Mouse (Mus musculus) C2C12 (cell line): Measurements from ENCODE around the gene Nxn. TPM values are rescaled to one million over a fixed set of nuclear protein-coding genes. Genes with fewer than 3 reads are reported as not detected.

Experiments used
- H3K27me3 ChIP-seq: one replicate; pipeline ENCODE4 v1.6.1; 2011; ENCODE audit not compliant: control insufficient read depth, insufficient read depth, insufficient read length
- H3K36me3 ChIP-seq: one replicate; pipeline ENCODE4 v1.6.1; 2011; ENCODE audit not compliant: control insufficient read depth, insufficient read depth
- H3K4me3 ChIP-seq: one replicate; pipeline ENCODE4 v1.5.1; 2011; ENCODE audit warnings: mild to moderate bottlenecking, control low read depth; ENCODE audit not compliant: poor library complexity, insufficient read depth, severe bottlenecking
- H3K79me2 ChIP-seq: one replicate; pipeline ENCODE4 v1.6.1; 2011; ENCODE audit not compliant: control insufficient read depth, insufficient read depth
- H3K79me3 ChIP-seq: one replicate; pipeline ENCODE4 v1.6.1; 2011; ENCODE audit warnings: low read depth, control low read depth
- H3ac ChIP-seq: one replicate; pipeline ENCODE3; 2011; ENCODE audit warnings: low read depth; ENCODE audit not compliant: control insufficient read depth, insufficient read length
- CEBPB ChIP-seq: IDR thresholded peaks from one replicate; pipeline ENCODE4 v1.6.1; 2011; ENCODE audit warnings: low read depth, mild to moderate bottlenecking, control low read depth, moderate library complexity
- CTCF ChIP-seq: IDR thresholded peaks from one replicate; pipeline ENCODE4 v1.5.1; 2011; ENCODE audit not compliant: control insufficient read depth, insufficient read depth, insufficient read length
- FOSL1 ChIP-seq: IDR thresholded peaks from one replicate; pipeline ENCODE4 v1.8.0; 2011; ENCODE audit warnings: mild to moderate bottlenecking, low read length; ENCODE audit not compliant: poor library complexity, insufficient read depth, severe bottlenecking
- MAX ChIP-seq: IDR thresholded peaks from one replicate; pipeline ENCODE4 v1.6.1; 2011; ENCODE audit warnings: mild to moderate bottlenecking, control low read depth
- MYOD1 ChIP-seq: IDR thresholded peaks from one replicate; pipeline ENCODE4 v1.6.1; 2011; ENCODE audit warnings: low read depth; ENCODE audit not compliant: control insufficient read depth, insufficient read length
- MYOG ChIP-seq: IDR thresholded peaks from one replicate; pipeline ENCODE4 v1.6.1; 2011; ENCODE audit not compliant: control insufficient read depth, insufficient read length; ENCODE audit errors: extremely low read depth
- USF1 ChIP-seq: IDR thresholded peaks from one replicate; pipeline ENCODE4 v1.6.1; 2011; ENCODE audit warnings: low read depth, mild to moderate bottlenecking, control low read depth, moderate library complexity
- polyA plus RNA-seq: library from polyadenylated mRNA; unstranded; fragments of >200 nt; fragmentation: generic; extraction: Trizol; gene quantifications from one replicate; pipeline ENCODE4 v1.2.1, GENCODE M21; 2012; ENCODE audit warnings: missing spikeins

Gene Nxn
- polyA plus RNA-seq, 1 experiment: 85.5 TPM

DNA sequence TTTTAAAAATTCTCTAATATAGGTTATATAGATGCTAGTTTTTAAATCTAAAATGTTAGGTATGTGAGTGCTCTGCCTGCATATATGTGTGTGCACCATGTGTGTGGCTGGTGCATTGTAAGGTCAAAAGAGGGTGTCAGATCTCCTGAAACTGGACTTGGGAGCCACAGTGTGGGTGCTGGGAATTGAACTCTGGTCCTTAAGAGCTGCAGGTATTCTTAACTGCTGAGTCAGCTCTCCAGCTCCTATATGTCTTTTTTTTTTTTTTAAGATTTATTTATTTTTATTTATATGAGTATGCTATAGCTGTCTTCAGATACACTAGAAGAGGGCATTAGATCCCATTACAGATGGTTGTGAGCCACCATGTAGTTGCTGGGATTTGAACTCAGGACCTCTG, 152.5 kb downstream of the Nxn start:
- Histone ChIP-seq H3K79me3 (peaks cover 21% of the 10 kb centered on the region), H3K36me3 (peaks cover 50% of the 10 kb centered on the region), H3K4me3 (no peak overlapping the region), H3K79me2 (peaks cover 35% of the 10 kb centered on the region), H3ac (no peak overlapping the region), H3K27me3 (no peaks in the 10 kb centered on the region)
- no peak for TF ChIP-seq CTCF
- TF ChIP-seq USF1: no peak
- TF ChIP-seq FOSL1: no peak
- TF ChIP-seq MYOD1: no peak
- no peak for TF ChIP-seq CEBPB
- no peak for TF ChIP-seq MAX
- no peak for TF ChIP-seq MYOG

DNA sequence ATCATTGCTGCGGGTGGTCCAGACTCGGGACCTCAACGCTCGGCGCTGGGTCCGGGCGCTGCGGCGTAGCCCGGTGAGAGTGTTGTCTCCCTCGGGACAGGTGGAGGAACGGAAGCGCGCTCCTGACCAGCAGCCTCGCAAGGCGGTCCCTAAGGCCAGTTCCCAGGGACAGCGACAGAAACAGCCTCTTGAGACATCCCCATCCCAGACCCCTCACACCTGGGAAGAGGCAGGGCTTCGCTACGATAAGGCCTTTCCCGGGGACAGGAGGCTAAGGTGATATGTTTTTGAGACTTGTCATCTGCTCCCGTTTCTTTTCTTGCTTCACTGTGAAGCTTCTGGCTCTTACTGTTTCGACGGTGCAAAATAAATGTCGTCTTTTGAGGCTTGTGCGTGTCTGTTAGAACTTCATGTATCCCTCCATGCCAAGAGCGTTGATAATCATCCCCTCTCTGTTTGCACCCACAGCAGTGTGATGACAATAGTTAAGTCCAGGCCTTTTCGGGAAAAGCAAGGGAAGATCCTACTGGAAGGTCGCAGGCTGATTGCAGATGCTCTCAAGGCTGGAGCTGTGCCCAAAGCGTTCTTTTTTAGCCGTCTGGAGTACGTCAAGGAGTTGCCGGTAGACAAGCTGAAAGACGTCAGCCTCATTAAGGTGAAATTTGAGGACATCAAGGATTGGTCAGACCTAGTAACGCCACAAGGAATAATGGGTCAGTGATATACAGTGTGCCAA, 155.0 kb downstream of the Nxn start:
- Histone ChIP-seq H3K36me3 (peaks cover 25% of the 10 kb centered on the region), H3K27me3 (no peaks in the 10 kb centered on the region), H3K4me3 (peak overlapping the region; percentile 97), H3K79me2 (peaks cover 35% of the 10 kb centered on the region), H3K79me3 (peaks cover 21% of the 10 kb centered on the region), H3ac (peak overlapping the region; percentile 97)
- no peak for TF ChIP-seq MAX
- TF ChIP-seq CEBPB: no peak
- TF ChIP-seq USF1: no peak
- TF ChIP-seq MYOG: no peak
- TF ChIP-seq FOSL1: no peak
- no peak for TF ChIP-seq MYOD1

DNA sequence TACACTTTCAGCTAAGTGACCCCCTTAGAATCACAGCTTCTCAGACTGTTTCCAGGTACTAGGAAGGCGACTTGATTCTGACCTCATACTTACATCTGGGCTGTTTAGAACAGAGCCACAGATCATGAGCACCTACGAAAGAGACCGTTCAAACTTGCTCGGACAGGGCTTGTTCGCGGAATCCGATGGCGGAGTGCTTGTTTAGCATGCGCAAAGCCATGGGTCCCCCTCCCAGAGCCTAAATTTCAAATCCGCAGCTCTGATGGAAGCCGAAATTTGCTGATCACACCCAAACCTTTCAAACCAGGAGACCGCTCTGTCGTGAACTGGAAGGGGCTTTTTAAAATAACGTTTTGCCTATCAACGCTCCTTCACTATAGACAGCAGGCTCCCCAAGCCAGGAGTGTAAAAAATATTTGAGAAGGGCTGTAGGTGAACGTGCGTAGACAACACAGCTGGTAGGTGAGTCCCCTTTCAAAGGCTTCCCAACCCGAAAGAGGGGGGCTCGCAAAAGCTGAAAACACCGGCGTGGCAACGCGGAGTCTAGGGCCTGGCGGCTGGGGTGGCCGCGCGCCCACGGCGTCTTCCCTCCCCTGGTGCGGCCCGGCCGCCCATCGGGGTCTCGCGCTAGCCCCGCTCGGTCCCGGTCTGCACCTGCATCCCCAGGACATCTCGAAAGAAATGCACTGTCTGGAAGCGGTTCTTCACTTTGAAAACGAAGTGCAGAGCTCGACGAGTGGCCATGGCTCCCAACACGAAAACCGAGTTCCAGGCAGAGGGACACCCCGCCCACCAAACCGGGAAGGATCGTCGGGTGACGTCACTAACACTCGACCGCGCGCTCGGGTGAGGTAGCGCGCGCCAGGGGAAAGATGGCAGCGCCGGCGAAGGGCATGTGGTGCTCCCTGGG, 155.8 kb downstream of the Nxn start, which contains the start of the genes Mrm3 and Glod4:
Gene Mrm3 (plus strand): TSS at position 815 of the 910 bp plus-strand sequence.
Gene Glod4 (minus strand): TSS at position 825 of the 910 bp plus-strand sequence.
- H3K4me3 ChIP-seq: peak within 1 kb of the TSS; percentile 97
- TF ChIP-seq CEBPB: no peak
- TF ChIP-seq MAX: peak; percentile 89
- TF ChIP-seq MYOG: no peak
- peak within 1 kb of the TSS; percentile 97 for H3ac ChIP-seq
- peaks cover 21% of the 10 kb centered on the region for H3K79me3 ChIP-seq
- H3K36me3 ChIP-seq: peaks cover 22% of the 10 kb centered on the region
- H3K27me3 ChIP-seq: no peaks in the 10 kb centered on the region
- peaks cover 35% of the 10 kb centered on the region for H3K79me2 ChIP-seq

DNA sequence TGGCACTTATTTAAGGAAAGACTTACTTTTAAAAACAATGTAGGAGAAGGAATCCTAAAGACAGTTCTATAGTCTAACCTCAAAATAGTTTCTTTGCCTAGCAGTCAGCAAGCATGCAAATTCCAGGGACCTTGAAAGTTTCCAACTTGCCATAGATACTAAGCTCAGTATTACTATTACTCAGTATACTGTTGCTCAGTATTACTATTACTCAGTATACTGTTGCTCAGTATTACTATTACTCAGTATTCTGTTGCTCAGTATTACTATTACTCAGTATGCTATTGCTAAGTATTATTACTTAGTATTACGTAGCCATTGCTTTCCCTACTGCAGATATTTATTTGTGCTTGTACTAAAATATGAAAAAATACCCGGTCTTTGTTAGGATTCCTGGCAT, 159.2 kb downstream of the Nxn start:
- Histone ChIP-seq H3K4me3 (no peak overlapping the region), H3K27me3 (no peaks in the 10 kb centered on the region), H3K79me3 (peaks cover 8% of the 10 kb centered on the region), H3K36me3 (peaks cover 14% of the 10 kb centered on the region), H3ac (no peak overlapping the region), H3K79me2 (peaks cover 12% of the 10 kb centered on the region)
- no peak for TF ChIP-seq MYOG
- no peak for TF ChIP-seq USF1
- no peak for TF ChIP-seq MYOD1
- no peak for TF ChIP-seq FOSL1
- no peak for TF ChIP-seq CTCF
- TF ChIP-seq CEBPB: no peak
- TF ChIP-seq MAX: no peak

DNA sequence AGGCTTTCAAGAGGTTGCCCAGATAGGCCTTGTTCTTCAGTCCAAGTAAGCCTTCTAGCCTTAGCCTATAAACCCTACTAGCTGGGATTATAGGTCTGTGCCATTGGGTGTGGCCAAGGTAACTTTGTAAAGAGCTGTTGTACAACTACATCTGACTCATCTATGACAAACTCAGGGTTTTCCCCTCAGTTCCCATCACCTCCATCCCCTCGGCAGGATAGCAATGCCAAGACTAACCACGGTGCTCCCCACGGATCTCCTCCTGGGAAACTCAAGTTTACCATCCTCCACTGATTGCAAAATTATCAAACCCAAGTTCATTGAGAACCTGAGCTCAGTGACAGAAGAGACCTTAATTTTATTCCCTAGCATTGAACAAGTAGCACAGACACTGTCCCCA, 162.8 kb downstream of the Nxn start:
- Histone ChIP-seq H3K79me2 (no peaks in the 10 kb centered on the region), H3K27me3 (no peaks in the 10 kb centered on the region), H3ac (no peak overlapping the region), H3K36me3 (peaks cover 32% of the 10 kb centered on the region), H3K4me3 (no peak overlapping the region), H3K79me3 (no peaks in the 10 kb centered on the region)
- TF ChIP-seq CEBPB (peak; percentile 49), CTCF (no peak), MYOD1 (no peak)
